Mouse (Mus musculus): ENCODE measurements around the gene Il4.
"Not testable (repeated sequence)": the region's sequence is repeated elsewhere in the genome, so short reads cannot be mapped to it uniquely, and the experiment has no call there.

The Il4 gene

GRCm38 (mm10) chr11:53622440-53622806 lies 4.0 kb upstream of the Il4 start:
- DNase-seq, result no peak

- no peak for DNase-seq
Observed at GRCm38 (mm10) chr11:53621582-53622439, 3.3 kb upstream of the Il4 start.

DNA sequence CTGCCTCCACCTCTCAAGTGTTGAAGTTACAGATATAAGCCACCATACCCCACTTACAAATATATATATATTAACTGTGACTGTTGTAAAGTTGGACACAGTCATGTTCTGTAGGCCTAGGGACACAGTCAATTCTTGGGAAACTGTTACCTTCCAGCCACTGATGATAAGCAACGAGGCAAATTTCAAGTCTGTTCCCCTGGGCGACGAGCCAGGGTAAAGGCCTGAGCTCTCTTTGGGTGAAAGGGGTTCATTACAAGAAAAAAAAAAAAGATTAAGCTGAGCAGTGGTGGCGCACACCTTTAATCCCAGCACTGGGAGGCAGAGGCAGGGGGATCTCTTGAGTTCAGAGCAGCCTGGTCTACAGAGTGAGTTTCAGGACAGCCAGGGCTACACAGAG lies 1.6 kb upstream of the Il4 start:
- DNase-seq, result no peak

- no peak for DNase-seq
Observed at GRCm38 (mm10) chr11:53619428-53619827, 959 bp upstream of the Il4 start.

- DNase-seq, result no peak
Observed at GRCm38 (mm10) chr11:53617562-53618109, 833 bp downstream of the Il4 start.

DNA sequence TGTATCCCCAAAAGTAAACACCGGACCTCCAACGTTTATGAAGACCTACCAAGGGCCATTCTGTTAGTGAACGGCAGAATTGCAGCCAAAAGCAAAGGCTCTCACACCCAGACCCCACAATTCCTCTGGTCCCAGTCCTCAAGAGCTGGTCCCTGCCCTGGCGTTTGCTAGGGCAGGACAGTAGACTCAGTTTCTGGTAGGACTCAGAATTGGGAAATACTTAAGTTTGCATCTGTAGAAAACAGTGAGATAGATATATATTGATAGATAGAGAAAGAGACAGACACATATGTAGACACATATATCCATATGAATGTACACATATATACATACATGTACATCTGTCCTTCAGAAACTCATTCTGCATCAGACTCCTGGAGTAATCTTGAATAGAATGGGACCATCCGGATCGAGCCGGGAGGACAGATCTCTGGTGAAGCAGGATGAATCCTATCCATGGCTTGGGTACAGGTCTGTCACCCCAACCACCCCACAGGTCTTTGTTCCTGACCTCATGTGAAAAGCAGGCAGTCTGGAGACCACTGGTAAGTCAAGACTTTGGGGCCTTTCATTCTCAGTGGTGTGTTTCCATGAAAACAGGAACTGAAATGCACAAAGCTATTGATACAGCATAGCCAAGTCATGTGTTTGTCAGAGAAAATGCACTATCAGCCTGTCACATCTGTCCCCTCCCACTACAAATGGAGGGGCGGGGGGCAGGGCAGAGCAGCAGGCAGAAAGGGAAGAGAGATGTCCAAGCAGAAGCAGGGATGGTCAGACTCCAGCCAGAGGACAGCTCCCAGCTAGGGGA lies 1.5 kb downstream of the Il4 start:
- DNase-seq, result no peak

- no peak for DNase-seq
Observed at GRCm38 (mm10) chr11:53615575-53615974, 2.9 kb downstream of the Il4 start.

DNA sequence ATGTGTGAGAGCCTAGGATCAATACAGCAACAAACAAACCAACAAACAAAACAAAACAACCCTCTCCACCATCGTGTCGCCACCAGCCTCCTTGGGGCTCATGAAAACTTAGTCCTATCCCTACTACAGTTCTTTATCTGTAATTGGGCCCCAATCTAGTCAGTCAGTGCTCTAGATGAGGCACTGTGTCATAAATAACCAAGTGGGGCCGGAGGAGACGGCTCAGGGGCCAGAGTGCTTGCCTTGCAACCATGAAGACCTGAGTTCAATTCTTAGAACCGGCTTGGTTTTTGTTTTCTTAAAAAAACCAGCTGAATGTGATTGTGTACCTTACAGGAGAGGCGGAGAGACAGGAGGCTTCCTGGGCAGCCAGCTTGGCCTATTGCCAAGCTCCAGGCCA lies 3.3 kb downstream of the Il4 start:
- no peak for DNase-seq

GRCm38 (mm10) chr11:53609672-53610071 lies 8.8 kb downstream of the Il4 start:
- DNase-seq, result no peak

GRCm38 (mm10) chr11:53609231-53609630 lies 9.2 kb downstream of the Il4 start:
- DNase-seq, result no peak

DNA sequence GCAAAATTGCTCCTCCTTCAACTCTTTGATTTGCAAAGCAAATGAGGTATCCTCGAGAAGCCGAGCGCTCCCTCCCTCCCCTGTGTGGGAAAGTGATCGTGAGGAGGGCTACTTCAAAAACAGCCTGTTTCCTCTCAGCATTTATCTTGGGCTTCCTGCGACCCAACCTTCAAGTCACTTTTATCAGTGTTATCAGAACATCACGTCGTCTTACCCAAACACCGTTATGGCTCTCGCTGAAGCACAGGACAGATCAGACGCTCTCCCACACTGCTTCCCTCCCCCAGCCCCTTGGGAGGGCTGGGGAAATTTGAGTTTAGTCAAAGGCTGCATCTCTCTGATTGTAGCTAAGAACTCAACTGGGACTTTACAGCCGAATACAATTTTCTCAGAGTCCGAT lies 12.9 kb downstream of the Il4 start:
- DNase-seq, result no peak

DNA sequence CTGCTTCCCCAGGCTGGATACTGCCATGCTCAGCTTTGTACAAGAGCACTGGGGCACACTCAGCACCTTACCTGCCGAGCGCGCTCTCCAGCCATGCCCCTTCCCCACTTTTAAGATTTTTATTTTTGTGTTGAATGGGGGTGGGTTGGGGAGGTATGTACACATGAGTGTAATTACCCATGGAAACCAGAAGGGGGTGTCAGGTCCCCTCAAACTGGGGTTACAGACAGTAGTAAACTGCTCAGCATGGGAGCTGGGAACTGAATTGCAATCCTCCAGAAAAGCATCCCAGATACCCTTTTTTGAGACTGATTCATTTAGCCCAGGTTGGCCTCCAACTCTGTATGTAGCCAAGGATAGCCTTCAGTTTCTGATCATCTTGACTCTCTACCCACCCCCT lies 13.5 kb downstream of the Il4 start:
- no peak for DNase-seq

DNA sequence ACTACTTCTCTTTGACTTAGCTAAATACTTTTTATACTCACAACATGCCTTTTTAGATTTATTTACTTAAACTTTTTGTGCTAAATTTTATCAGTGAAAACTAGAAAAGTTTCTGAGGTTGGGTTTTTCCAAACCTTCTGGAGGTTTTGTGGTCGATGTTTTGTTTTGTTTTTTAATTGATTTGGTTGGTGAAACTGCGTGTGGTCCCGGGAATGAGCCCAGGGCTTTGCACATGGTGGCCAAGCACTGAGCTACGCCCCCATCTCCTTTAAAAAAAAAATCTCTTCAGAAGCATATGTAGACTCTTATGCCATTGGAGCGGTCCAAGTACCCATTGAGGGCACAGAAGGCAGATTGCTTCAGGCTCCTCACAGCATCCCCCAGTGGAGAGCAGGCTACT lies 27.4 kb downstream of the Il4 start:
- no peak for DNase-seq

DNA sequence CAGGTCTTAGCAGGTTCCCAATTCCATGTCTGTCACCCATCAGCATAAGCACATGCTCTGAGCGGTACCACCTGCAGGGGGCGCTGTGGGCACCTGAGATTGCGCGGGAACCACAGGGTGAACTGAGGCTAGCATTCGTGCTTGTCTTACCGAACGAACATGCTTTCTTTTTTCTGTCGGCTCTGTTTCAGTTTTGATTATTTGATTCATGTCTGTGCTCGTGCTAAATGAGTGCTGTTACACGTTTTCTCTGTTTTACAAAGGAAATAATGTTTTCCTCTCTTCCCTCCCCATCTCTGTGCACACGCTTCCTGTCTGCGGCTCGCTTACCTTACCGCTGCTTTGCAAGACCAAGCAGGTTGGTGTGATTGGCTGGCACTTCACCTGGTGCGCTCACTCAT lies 28.1 kb downstream of the Il4 start:
- peak; percentile 75 for DNase-seq

GRCm38 (mm10) chr11:53588279-53588678 lies 30.2 kb downstream of the Il4 start:
- no peak for DNase-seq

- no peak for DNase-seq
Observed at GRCm38 (mm10) chr11:53585510-53585909, 33.0 kb downstream of the Il4 start.

GRCm38 (mm10) chr11:53584849-53585248 lies 33.6 kb downstream of the Il4 start:
- peak; percentile 8 for DNase-seq

- no peak for DNase-seq
Observed at GRCm38 (mm10) chr11:53583151-53583550, 35.3 kb downstream of the Il4 start.

DNA sequence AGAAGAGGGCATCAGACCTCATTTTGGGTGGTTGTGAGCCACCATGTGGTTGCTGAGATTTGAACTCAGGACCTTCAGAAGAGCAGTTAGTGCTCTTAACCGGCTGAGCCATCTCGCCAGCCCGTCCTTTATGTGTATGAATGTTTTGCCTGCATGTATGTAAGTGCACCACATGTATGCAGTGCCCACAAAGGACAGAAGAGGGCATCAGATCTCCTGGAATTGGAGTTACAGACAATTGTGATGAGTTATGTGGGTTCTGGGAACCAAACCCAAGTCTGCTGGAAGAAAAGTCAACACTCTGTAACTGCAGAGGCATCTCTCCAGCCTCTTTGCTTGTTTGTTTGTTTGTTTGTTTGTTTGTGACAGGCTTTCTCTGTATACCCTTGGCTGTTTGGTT lies 37.9 kb downstream of the Il4 start:
- no peak for DNase-seq

GRCm38 (mm10) chr11:53567224-53568014 lies 51.0 kb downstream of the Il4 start, which contains the start of gene Kif3a:
Gene Kif3a, plus strand, starts transcription at chr11:53567379.
- DNase-seq, result peak; percentile 93

DNA sequence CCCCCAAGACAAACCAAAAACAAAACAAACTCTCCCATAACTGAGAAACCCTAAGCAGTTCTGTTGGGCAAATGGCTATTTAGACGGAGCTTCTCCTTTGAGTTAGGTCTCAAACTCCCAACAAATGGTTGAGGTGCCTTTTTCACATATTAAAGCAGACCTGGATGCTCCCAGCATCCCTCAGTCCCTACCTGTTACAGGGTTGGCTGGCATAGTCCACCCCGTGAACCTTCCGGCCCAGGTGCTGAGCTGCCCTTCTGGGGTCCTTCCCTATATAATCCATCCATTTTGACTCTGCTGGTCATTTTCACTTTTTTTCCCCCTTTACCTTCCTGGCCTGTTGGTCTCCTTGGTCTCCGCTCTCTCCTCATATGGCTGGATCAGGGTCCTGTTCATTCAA lies 51.8 kb downstream of the Il4 start:
- peak; percentile 7 for DNase-seq

DNA sequence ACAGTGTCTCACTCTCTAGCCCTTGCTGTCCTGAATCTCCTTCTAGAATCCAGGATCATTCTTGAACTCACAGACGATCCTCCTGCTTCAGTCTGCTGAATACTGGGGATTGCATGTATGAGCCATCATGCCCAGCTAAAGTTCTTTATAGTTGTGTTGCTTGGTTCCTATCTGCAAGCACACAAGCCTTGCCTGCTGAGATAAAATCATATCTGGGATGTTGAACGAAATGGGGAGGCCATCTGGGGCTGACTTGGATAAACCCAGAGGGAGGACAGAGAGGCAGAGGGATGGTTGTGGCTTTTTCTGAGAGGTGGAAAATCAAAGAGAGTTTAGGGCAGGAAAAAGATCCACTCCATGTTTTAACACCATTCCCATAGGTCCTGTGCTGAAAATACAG lies 56.5 kb downstream of the Il4 start:
- no peak for DNase-seq

GRCm38 (mm10) chr11:53559980-53560379 lies 58.5 kb downstream of the Il4 start:
- not testable (repeated sequence) for DNase-seq

Data from thymus, postnatal 14 days (tissue).